Mouse (Mus musculus) E14TG2a.4 (cell line): ENCODE data around the gene March6.

Experiments
- CTCF ChIP-seq: conservative IDR thresholded peaks from 2 replicates; pipeline ENCODE4 v1.5.1; 2014; ENCODE audit warnings: low read length
- NANOG ChIP-seq: IDR thresholded peaks from 2 replicates; pipeline ENCODE4 v1.6.1; 2014; ENCODE audit warnings: borderline replicate concordance, low read length, mixed read lengths
- POU5F1 ChIP-seq: IDR thresholded peaks from 2 replicates; pipeline ENCODE4 v1.6.1; 2014; ENCODE audit warnings: low read length, borderline replicate concordance

DNA sequence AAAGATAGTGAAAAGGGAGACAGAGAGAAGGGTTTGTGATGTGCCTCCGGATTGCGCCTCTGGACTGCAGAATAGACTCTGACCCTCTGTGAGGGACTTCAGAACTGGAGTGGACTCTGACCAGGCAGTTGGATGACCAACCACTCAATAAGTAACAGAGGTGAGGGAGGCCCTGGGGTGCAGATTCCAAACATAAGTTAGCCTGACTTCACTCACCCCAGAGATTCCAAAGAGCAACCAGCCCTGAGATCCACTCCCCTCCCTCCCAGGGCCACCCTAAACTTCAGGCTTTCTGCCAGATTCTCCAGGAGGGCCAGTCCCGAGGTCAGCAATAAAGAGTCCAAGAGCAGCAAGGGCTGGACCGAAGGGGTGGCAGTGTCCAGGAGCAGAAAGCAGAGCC lies 123.4 kb downstream of the March6 start:
- TF ChIP-seq CTCF (no peak), POU5F1 (no peak), NANOG (no peak)
